ENCODE assay signal across 19 mouse cellular contexts in the genomic region with DNA sequence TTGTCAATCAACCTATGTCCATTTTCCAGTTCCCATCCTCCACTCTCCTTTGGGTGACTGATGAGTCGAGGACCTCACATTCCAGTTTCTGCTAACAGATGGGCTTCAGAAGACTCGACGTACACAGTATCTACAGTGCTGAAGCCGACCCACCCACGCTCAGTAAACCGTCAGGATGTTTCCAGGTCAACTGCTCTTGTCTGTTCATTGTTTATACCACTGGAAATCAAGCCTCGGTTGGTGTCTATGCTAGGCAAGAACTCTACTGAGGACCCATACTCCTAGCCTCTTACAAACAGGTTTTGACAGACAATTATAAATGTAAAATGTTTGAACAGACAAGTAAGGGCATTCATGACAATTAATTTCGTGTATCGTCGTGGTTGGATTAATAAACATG.
"Had no signal": no experiment of that assay in that cellular context is flagged by ENCODE, and none has a peak within 500 bp of the region (broad histone marks: within the 10 kb centered on the region; RNA-seq: fewer than 3 reads in every experiment).

No protein-coding gene starts in this region.

- ATAC-seq: midbrain, embryonic 16.5 days had no signal

- H3K4me3 ChIP-seq: kidney, embryonic 15.5 days; left cerebral cortex, adult 2 months; liver, embryonic 13.5 days; midbrain, embryonic 12.5 days; myocyte; neural tube, embryonic 13.5 days; stomach, embryonic 15.5 days had no signal

- H3K4me2 ChIP-seq: kidney, embryonic 15.5 days; liver, embryonic 13.5 days; midbrain, embryonic 12.5 days; neural tube, embryonic 13.5 days; stomach, embryonic 15.5 days had no signal

- H3K4me1 ChIP-seq: kidney, embryonic 15.5 days; liver, embryonic 13.5 days; stomach, embryonic 15.5 days had no signal

- DNase-seq: kidney, adult 8-10 months; kidney, postnatal 10 days; kidney, postnatal 36 days; layer of hippocampus, postnatal 36 days; liver, embryonic 13.5 days; lung, adult 2 months; lung, postnatal 14 days; lung, postnatal 4 days; right cerebral cortex, adult 18-20 months; right cerebral cortex, postnatal 14 days; right cerebral cortex, postnatal 4 days; thymus, postnatal 25 days had no signal

- H3K27me3 ChIP-seq: kidney, embryonic 15.5 days; liver, embryonic 13.5 days; stomach, embryonic 15.5 days had no signal

- H3K9ac ChIP-seq: kidney, embryonic 15.5 days; liver, embryonic 13.5 days; midbrain, embryonic 12.5 days; neural tube, embryonic 13.5 days; stomach, embryonic 15.5 days had no signal

- H3K36me3 ChIP-seq: kidney, embryonic 15.5 days; liver, embryonic 13.5 days; midbrain, embryonic 12.5 days; neural tube, embryonic 13.5 days; stomach, embryonic 15.5 days had no signal

- H3K9me3 ChIP-seq: kidney, embryonic 15.5 days; liver, embryonic 13.5 days; midbrain, embryonic 12.5 days; neural tube, embryonic 13.5 days; stomach, embryonic 15.5 days had no signal

- H3K27ac ChIP-seq: kidney, embryonic 15.5 days; left cerebral cortex, adult 2 months; liver, embryonic 13.5 days; midbrain, embryonic 12.5 days; neural tube, embryonic 13.5 days; stomach, embryonic 15.5 days had no signal
